Mouse (Mus musculus) v-Abl transformed pro-B cells (cell line): Measurements from ENCODE around the gene Atrn.
"Not testable (repeated sequence)": the region's sequence is repeated elsewhere in the genome, so short reads cannot be mapped to it uniquely, and the experiment has no call there.

Experiments used
- in situ Hi-C, 2 experiments: fragments of 400-800 bp; cut with MboI; formaldehyde crosslinking; loops; one replicate each; pipeline ENCODE4 v1.15.1; 2025; ENCODE audit not compliant: unreplicated experiment in 2 of 2

Atrn gene

GRCm38 (mm10) chr2:130950548-130950947, 44.3 kb downstream of the Atrn start:
- in situ Hi-C loops, result loop anchor here (5.0 to 25.0 kb wide), 7 partner anchors 143 to 862 kb away; partner anchors contain the start of genes Oxt (in 1 of the 2) and Pank2 (in 1 of the 2)

- in situ Hi-C loops, result loop anchor here (10.0 to 25.0 kb wide), 5 partner anchors 303 to 853 kb away; partner anchors contain the start of genes Oxt (in 1 of the 2) and Pank2 (in 1 of the 2)
Observed at GRCm38 (mm10) chr2:130958906-130959305, 52.6 kb downstream of the Atrn start.

- in situ Hi-C loops, result loop anchor here (5.0 to 25.0 kb wide), 5 partner anchors 300 to 850 kb away; partner anchors contain the start of gene Pank2 (in 1 of the 2)
Observed at GRCm38 (mm10) chr2:130961851-130962250, 55.6 kb downstream of the Atrn start.

- in situ Hi-C loops, result loop anchor here (10.0 to 25.0 kb wide), 4 partner anchors 297 to 847 kb away; partner anchors contain the start of gene Pank2 (in 1 of the 2)
Observed at GRCm38 (mm10) chr2:130965042-130965441, 58.7 kb downstream of the Atrn start.

GRCm38 (mm10) chr2:130971030-130971429, 64.7 kb downstream of the Atrn start:
- in situ Hi-C loops, result loop anchor here (25.0 kb wide), 2 partner anchors 291 to 841 kb away; partner anchors contain the start of gene Pank2 (in 1 of the 2)

- in situ Hi-C loops, result loop anchor here (25.0 kb wide), 2 partner anchors 290 to 840 kb away; partner anchors contain the start of gene Pank2 (in 1 of the 2)
Observed at GRCm38 (mm10) chr2:130972386-130972785, 66.1 kb downstream of the Atrn start.

- in situ Hi-C loops, result loop anchor here (25.0 kb wide), 2 partner anchors 287 to 837 kb away; partner anchors contain the start of gene Pank2 (in 1 of the 2)
Observed at GRCm38 (mm10) chr2:130974928-130975327, 68.6 kb downstream of the Atrn start.

- in situ Hi-C loops, result no loop called here
Observed at GRCm38 (mm10) chr2:130977589-130977988, 71.3 kb downstream of the Atrn start.

- in situ Hi-C loops, result no loop called here
Observed at GRCm38 (mm10) chr2:130978058-130978847, 72.0 kb downstream of the Atrn start.

- in situ Hi-C loops, result no loop called here
Observed at GRCm38 (mm10) chr2:130979138-130979537, 72.8 kb downstream of the Atrn start.

- in situ Hi-C loops, result no loop called here
Observed at GRCm38 (mm10) chr2:130992818-130993217, 86.5 kb downstream of the Atrn start.

GRCm38 (mm10) chr2:131009123-131009522, 102.8 kb downstream of the Atrn start:
- in situ Hi-C loops, result no loop called here

- in situ Hi-C loops, result no loop called here
Observed at GRCm38 (mm10) chr2:131010566-131010965, 104.3 kb downstream of the Atrn start.

- in situ Hi-C loops, result no loop called here
Observed at GRCm38 (mm10) chr2:131025230-131025629, 118.9 kb downstream of the Atrn start.

GRCm38 (mm10) chr2:131026941-131027340, 120.6 kb downstream of the Atrn start:
- in situ Hi-C loops, result no loop called here

- in situ Hi-C loops, result no loop called here
Observed at GRCm38 (mm10) chr2:131029065-131029935, 123.0 kb downstream of the Atrn start.

GRCm38 (mm10) chr2:131030561-131030960, 124.3 kb downstream of the Atrn start:
- in situ Hi-C loops, result no loop called here

GRCm38 (mm10) chr2:131030998-131031397, 124.7 kb downstream of the Atrn start:
- in situ Hi-C loops, result no loop called here

- in situ Hi-C loops, result not testable (repeated sequence)
Observed at GRCm38 (mm10) chr2:131031406-131031805, 125.1 kb downstream of the Atrn start.

- in situ Hi-C loops, result no loop called here
Observed at GRCm38 (mm10) chr2:131036343-131036742, 130.0 kb downstream of the Atrn start.

GRCm38 (mm10) chr2:131036757-131037156, 130.5 kb downstream of the Atrn start:
- in situ Hi-C loops, result no loop called here
